Mouse (Mus musculus): ENCODE results near the gene Dynlt1a. TPM values are rescaled to one million over a fixed set of nuclear protein-coding genes. Genes with fewer than 3 reads are reported as not detected.
"Not testable (repeated sequence)": the region's sequence is repeated elsewhere in the genome, so short reads cannot be mapped to it uniquely, and the experiment has no call there.

Gene Dynlt1a
- polyA plus RNA-seq, 1 experiment, result 10.7 TPM

- not testable (repeated sequence) for H3K36me3 ChIP-seq (ENCODE audit: control insufficient read depth, insufficient read depth, low read length); H3K4me3 ChIP-seq (ENCODE audit: low read depth, low read length); H3K27me3 ChIP-seq (ENCODE audit: control insufficient read depth, insufficient read depth, low read length); H3K27ac ChIP-seq (ENCODE audit: insufficient read depth, low read depth, low read length); H3K4me1 ChIP-seq (ENCODE audit: control insufficient read depth, insufficient read depth, insufficient read length, low read length)
- WGBS, result 91% methylated on average over 2 of the region's 3 CpGs
These were observed 2.8 kb downstream of the Dynlt1a start for GRCm38 (mm10) chr17:6314493-6314892.

- not testable (repeated sequence) for H3K4me1 ChIP-seq (ENCODE audit: control insufficient read depth, insufficient read depth, insufficient read length, low read length); H3K4me3 ChIP-seq (ENCODE audit: low read depth, low read length); H3K36me3 ChIP-seq (ENCODE audit: control insufficient read depth, insufficient read depth, low read length); H3K27me3 ChIP-seq (ENCODE audit: control insufficient read depth, insufficient read depth, low read length); H3K27ac ChIP-seq (ENCODE audit: insufficient read depth, low read depth, low read length)
- WGBS, result 81% methylated on average over 3 of the region's 3 CpGs
These were observed 4.5 kb downstream of the Dynlt1a start for GRCm38 (mm10) chr17:6312755-6313154.

DNA sequence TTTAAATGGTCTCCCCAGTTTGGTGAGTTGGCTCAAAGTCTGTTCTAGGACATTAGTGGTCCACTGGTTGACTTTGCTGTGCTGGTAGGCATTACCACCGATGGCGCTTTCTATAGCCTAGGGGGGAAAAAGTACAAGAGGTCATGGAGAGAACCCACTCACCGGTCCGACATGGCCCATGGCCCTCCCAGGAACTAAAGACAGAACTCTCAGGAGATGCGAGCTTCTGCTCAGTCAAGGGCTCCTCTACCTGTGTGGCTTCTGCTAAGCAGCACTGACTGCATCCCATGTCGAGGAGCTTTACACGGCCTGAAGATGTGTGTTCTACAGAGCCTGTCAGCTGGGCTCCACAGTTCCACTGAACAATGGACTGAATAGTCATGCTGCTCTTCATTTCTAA lies 5.6 kb downstream of the Dynlt1a start:
- not testable (repeated sequence) for H3K4me3 ChIP-seq (ENCODE audit: low read depth, low read length); H3K36me3 ChIP-seq (ENCODE audit: control insufficient read depth, insufficient read depth, low read length); H3K4me1 ChIP-seq (ENCODE audit: control insufficient read depth, insufficient read depth, insufficient read length, low read length); H3K27ac ChIP-seq (ENCODE audit: insufficient read depth, low read depth, low read length); H3K27me3 ChIP-seq (ENCODE audit: control insufficient read depth, insufficient read depth, low read length)
- WGBS, result 91% methylated on average over 7 of the region's 7 CpGs

DNA sequence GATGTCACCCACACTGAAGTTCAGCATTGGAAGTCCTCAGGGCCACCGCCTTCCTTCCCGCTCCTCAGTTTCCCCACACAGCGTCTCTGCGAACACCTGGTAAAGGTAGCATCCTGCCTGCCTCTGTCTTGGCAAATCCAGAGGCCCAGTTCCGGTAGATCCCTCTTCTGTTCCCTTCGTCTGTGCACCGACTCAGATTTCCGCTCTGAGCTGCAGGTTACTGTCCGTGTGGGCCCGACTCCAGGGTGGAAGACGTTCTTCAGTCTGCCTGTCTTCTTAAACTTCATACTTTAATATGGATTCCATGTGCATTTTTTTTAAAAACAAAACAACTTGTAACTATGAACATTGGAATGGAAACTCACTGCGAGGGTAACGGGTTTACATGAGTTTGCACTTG lies 10.8 kb downstream of the Dynlt1a start:
- not testable (repeated sequence) for H3K27ac ChIP-seq (ENCODE audit: insufficient read depth, low read depth, low read length); H3K36me3 ChIP-seq (ENCODE audit: control insufficient read depth, insufficient read depth, low read length); H3K4me1 ChIP-seq (ENCODE audit: control insufficient read depth, insufficient read depth, insufficient read length, low read length); H3K27me3 ChIP-seq (ENCODE audit: control insufficient read depth, insufficient read depth, low read length); H3K4me3 ChIP-seq (ENCODE audit: low read depth, low read length)
- WGBS, result 94% methylated on average over 11 of the region's 13 CpGs

- not testable (repeated sequence) for H3K36me3 ChIP-seq (ENCODE audit: control insufficient read depth, insufficient read depth, low read length); H3K4me3 ChIP-seq (ENCODE audit: low read depth, low read length); H3K4me1 ChIP-seq (ENCODE audit: control insufficient read depth, insufficient read depth, insufficient read length, low read length); H3K27ac ChIP-seq (ENCODE audit: insufficient read depth, low read depth, low read length); H3K27me3 ChIP-seq (ENCODE audit: control insufficient read depth, insufficient read depth, low read length)
- 94% methylated on average over 12 of the region's 12 CpGs for WGBS
These were observed 11.5 kb downstream of the Dynlt1a start for GRCm38 (mm10) chr17:6305656-6306270.

GRCm38 (mm10) chr17:6304891-6305290 lies 12.4 kb downstream of the Dynlt1a start:
- H3K27me3 ChIP-seq (ENCODE audit: control insufficient read depth, insufficient read depth, low read length); H3K27ac ChIP-seq (ENCODE audit: insufficient read depth, low read depth, low read length); H3K36me3 ChIP-seq (ENCODE audit: control insufficient read depth, insufficient read depth, low read length); H3K4me1 ChIP-seq (ENCODE audit: control insufficient read depth, insufficient read depth, insufficient read length, low read length); H3K4me3 ChIP-seq (ENCODE audit: low read depth, low read length): not testable (repeated sequence)
- 93% methylated on average over 5 of the region's 6 CpGs for WGBS

GRCm38 (mm10) chr17:6300190-6300863 lies 17.0 kb downstream of the Dynlt1a start:
- H3K27me3 ChIP-seq (ENCODE audit: control insufficient read depth, insufficient read depth, low read length); H3K36me3 ChIP-seq (ENCODE audit: control insufficient read depth, insufficient read depth, low read length); H3K4me3 ChIP-seq (ENCODE audit: low read depth, low read length); H3K4me1 ChIP-seq (ENCODE audit: control insufficient read depth, insufficient read depth, insufficient read length, low read length); H3K27ac ChIP-seq (ENCODE audit: insufficient read depth, low read depth, low read length): not testable (repeated sequence)
- 30% methylated on average over 9 of the region's 12 CpGs for WGBS

- H3K4me1 ChIP-seq (ENCODE audit: control insufficient read depth, insufficient read depth, insufficient read length, low read length); H3K4me3 ChIP-seq (ENCODE audit: low read depth, low read length); H3K27ac ChIP-seq (ENCODE audit: insufficient read depth, low read depth, low read length); H3K27me3 ChIP-seq (ENCODE audit: control insufficient read depth, insufficient read depth, low read length); H3K36me3 ChIP-seq (ENCODE audit: control insufficient read depth, insufficient read depth, low read length): not testable (repeated sequence)
- 90% methylated on average over 9 of the region's 15 CpGs for WGBS
These were observed 20.1 kb downstream of the Dynlt1a start for GRCm38 (mm10) chr17:6297060-6297795.

DNA sequence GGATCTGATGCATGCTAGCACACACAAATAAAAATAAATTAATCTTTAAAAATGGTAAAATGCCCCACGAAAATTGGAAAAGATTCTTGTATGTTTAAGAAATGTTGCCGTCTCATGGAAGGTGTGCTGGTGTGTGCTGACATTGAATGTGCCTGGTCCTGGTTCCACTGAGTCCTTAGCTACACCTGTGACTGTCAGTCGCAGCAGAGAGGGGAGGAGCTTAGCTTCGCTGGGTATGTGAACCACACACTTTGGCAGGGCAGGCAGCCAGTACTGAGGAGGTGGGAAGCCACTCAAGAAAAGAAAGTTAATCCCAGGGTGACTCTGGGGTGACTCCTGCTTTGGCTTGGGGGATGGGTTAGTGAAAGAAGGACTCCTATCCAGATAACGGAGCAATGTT lies 23.4 kb downstream of the Dynlt1a start:
- H3K4me3 ChIP-seq (ENCODE audit: low read depth, low read length); H3K27ac ChIP-seq (ENCODE audit: insufficient read depth, low read depth, low read length); H3K27me3 ChIP-seq (ENCODE audit: control insufficient read depth, insufficient read depth, low read length); H3K36me3 ChIP-seq (ENCODE audit: control insufficient read depth, insufficient read depth, low read length); H3K4me1 ChIP-seq (ENCODE audit: control insufficient read depth, insufficient read depth, insufficient read length, low read length): not testable (repeated sequence)
- 100% methylated on average over 1 of the region's 5 CpGs for WGBS

DNA sequence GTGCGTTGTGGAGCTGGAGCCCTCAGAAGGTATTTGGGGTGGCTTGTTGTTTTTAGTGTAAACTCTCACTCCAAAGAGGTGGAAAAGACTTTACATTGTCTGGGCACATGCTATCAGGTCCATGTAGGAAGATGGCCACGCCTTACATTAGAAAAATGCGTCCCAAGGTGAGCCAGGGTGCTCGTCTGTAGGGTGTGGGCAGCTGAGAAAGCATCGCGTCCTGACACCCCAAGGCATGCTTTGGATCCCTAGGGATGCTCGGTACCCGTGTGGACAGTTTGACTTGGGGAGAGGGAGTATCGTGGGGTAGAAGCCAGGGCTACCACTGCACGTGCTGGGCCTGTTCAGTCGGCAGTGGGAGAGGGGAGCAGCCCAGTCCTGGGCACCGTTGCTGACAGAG lies 28.3 kb downstream of the Dynlt1a start:
- not testable (repeated sequence) for H3K27ac ChIP-seq (ENCODE audit: insufficient read depth, low read depth, low read length); H3K4me1 ChIP-seq (ENCODE audit: control insufficient read depth, insufficient read depth, insufficient read length, low read length); H3K36me3 ChIP-seq (ENCODE audit: control insufficient read depth, insufficient read depth, low read length); H3K27me3 ChIP-seq (ENCODE audit: control insufficient read depth, insufficient read depth, low read length); H3K4me3 ChIP-seq (ENCODE audit: low read depth, low read length)
- WGBS, result 85% methylated on average over 12 of the region's 12 CpGs

DNA sequence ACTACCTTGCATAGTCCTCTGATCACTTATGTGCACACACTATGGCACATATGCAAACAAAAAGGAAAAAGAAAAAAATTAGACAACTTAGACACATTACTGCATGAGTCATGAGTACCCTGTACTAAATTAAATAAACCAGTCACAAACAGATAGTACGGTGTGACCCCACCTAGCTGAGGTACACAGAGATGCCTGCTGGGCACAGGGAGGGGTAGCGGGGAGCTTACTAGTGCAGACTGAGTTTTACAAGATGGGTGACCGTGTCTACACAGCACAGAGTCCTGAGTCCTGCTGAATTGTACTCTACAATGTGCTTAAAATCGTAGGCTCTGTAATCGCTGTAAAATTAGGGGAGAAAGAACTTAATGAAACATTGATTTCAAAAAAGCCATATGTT lies 31.1 kb downstream of the Dynlt1a start:
- H3K4me3 ChIP-seq (ENCODE audit: low read depth, low read length); H3K36me3 ChIP-seq (ENCODE audit: control insufficient read depth, insufficient read depth, low read length); H3K4me1 ChIP-seq (ENCODE audit: control insufficient read depth, insufficient read depth, insufficient read length, low read length); H3K27me3 ChIP-seq (ENCODE audit: control insufficient read depth, insufficient read depth, low read length); H3K27ac ChIP-seq (ENCODE audit: insufficient read depth, low read depth, low read length): not testable (repeated sequence)
- 91% methylated on average over 5 of the region's 5 CpGs for WGBS

All from small intestine, adult 2 months (tissue).